Mouse (Mus musculus): ENCODE results near the gene Zfp941. TPM values are rescaled to one million over a fixed set of nuclear protein-coding genes. Genes with fewer than 3 reads are reported as not detected.

The Zfp941 gene
- total RNA-seq (2021): 10 to 100 TPM; 12.8 to 14.9 TPM
- long read RNA-seq, transcript Zfp941-202 (3 exons, 3,851 nt): major isoform, 11 of 14 reads
- long read RNA-seq, partial matches to known transcripts: 0 of 14 reads
- long read RNA-seq, other reads (novel, unspliced or antisense): 3 of 14 reads

GRCm38 (mm10) chr7:140821653-140822329 lies at the start of gene Zfp941:
Zfp941 (minus strand) TSS chr7:140822178.
- DNase-seq (ENCODE audit: low spot score in 2 of 2): peak; percentile 54 to 57

GRCm38 (mm10) chr7:140864761-140865160 lies 42.8 kb upstream of the Zfp941 start:
- DNase-seq (ENCODE audit: low spot score in 2 of 2): no peak

- no peak for DNase-seq (ENCODE audit: low spot score in 2 of 2)
Measured at GRCm38 (mm10) chr7:140860728-140861127, 38.8 kb upstream of the Zfp941 start.

GRCm38 (mm10) chr7:140859997-140860396 lies 38.0 kb upstream of the Zfp941 start:
- no peak for DNase-seq (ENCODE audit: low spot score in 2 of 2)

GRCm38 (mm10) chr7:140858746-140859145 lies 36.8 kb upstream of the Zfp941 start:
- DNase-seq (ENCODE audit: low spot score in 2 of 2): no peak

GRCm38 (mm10) chr7:140857550-140858505 lies 35.9 kb upstream of the Zfp941 start, which contains the start of gene Bet1l:
Bet1l (minus strand) TSS chr7:140857577.
- no peak for DNase-seq (ENCODE audit: low spot score in 2 of 2)

- peak; percentile 84 to 91 for DNase-seq (ENCODE audit: low spot score in 2 of 2)
Measured at GRCm38 (mm10) chr7:140856785-140857549, 35.0 kb upstream of the Zfp941 start, which contains the start of gene Ric8a. Ric8a (plus strand) TSS chr7:140856957.

GRCm38 (mm10) chr7:140855860-140856784 lies 34.1 kb upstream of the Zfp941 start, which contains the start of gene Gm45785:
Gm45785 (minus strand) TSS chr7:140856331.
- peak; percentile 79 to 92 for DNase-seq (ENCODE audit: low spot score in 2 of 2)

- DNase-seq (ENCODE audit: low spot score in 2 of 2): no peak
Measured at GRCm38 (mm10) chr7:140855181-140855580, 33.2 kb upstream of the Zfp941 start.

GRCm38 (mm10) chr7:140854483-140854882 lies 32.5 kb upstream of the Zfp941 start:
- no peak for DNase-seq (ENCODE audit: low spot score in 2 of 2)

GRCm38 (mm10) chr7:140853386-140853785 lies 31.4 kb upstream of the Zfp941 start:
- DNase-seq (ENCODE audit: low spot score in 2 of 2): no peak

GRCm38 (mm10) chr7:140851916-140852315 lies 29.9 kb upstream of the Zfp941 start:
- DNase-seq (ENCODE audit: low spot score in 2 of 2): no peak

GRCm38 (mm10) chr7:140848591-140848990 lies 26.6 kb upstream of the Zfp941 start:
- DNase-seq (ENCODE audit: low spot score in 2 of 2): no peak

GRCm38 (mm10) chr7:140847755-140848580 lies 26.0 kb upstream of the Zfp941 start, which contains the start of gene Odf3:
Odf3 (plus strand) TSS chr7:140847805.
- DNase-seq (ENCODE audit: low spot score in 2 of 2): no peak

- no peak for DNase-seq (ENCODE audit: low spot score in 2 of 2)
Measured at GRCm38 (mm10) chr7:140846676-140847075, 24.7 kb upstream of the Zfp941 start.

- no peak for DNase-seq (ENCODE audit: low spot score in 2 of 2)
Measured at GRCm38 (mm10) chr7:140845683-140846082, 23.7 kb upstream of the Zfp941 start.

- DNase-seq (ENCODE audit: low spot score in 2 of 2): peak; percentile 77 to 92
Measured at GRCm38 (mm10) chr7:140844905-140845665, 23.1 kb upstream of the Zfp941 start, which contains the start of gene Scgb1c1. Scgb1c1 (plus strand) TSS chr7:140845547.

- DNase-seq (ENCODE audit: low spot score in 2 of 2): no peak
Measured at GRCm38 (mm10) chr7:140843806-140844205, 21.8 kb upstream of the Zfp941 start.

All from layer of hippocampus, adult 18-20 months (tissue).